Mouse (Mus musculus): ENCODE data around the gene Ccdc173.
A peak's percentile ranks its signal among the peaks of the same experiment; 100 is the strongest.

DNA sequence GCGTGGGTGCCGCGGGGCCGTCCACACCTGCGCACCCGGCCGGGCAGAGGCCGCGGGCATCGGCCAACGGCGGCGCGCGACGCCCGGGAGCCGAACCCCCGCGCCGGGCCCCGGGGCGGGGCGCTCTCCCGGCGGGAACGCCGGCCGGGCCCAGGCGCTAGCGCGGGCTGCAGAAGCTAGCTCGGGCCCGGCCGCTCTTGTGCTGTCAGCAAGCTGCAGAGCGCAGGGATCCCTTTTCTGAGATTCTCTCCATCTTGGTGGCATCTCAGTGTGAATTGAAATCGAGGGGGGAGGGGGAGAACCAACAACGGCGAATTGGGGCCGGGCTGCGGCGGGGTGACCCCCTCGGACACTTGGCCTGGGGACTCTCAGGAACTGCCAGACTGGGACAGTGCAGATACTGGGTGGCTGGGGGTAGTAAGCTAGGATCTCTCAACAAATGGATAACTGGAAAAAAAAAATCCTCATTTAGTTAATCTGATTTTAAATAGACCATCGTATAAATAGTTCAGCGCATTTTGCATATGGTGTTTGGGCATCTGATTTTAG is 33.8 kb upstream of the Ccdc173 start:
- peak; percentile 18 for TF ChIP-seq POLR2A (IDR thresholded peaks at IDR 0.05; ENCODE audit: insufficient read length, low read depth)
- no peak for TF ChIP-seq TCF3 (IDR thresholded peaks at IDR 0.05; ENCODE audit: insufficient read length, low read depth)
- peak in 1 of 3 experiments; percentile 23 for TF ChIP-seq MYOD1 (IDR thresholded peaks at IDR 0.05; ENCODE audit: control insufficient read depth in 1 of 3, insufficient read length in 2 of 3, low read depth in 2 of 3)
- TF ChIP-seq TCF12 (IDR thresholded peaks at IDR 0.05; ENCODE audit: insufficient read depth, poor library complexity, severe bottlenecking): no peak
- TF ChIP-seq E2F4 (IDR thresholded peaks at IDR 0.05; ENCODE audit: insufficient read depth): no peak
- no peak for TF ChIP-seq POLR2AphosphoS2 (IDR thresholded peaks at IDR 0.05; ENCODE audit: insufficient read length, low read depth)
- TF ChIP-seq SRF (IDR thresholded peaks at IDR 0.05; ENCODE audit: control insufficient read depth, insufficient read length, low read depth): no peak
- TF ChIP-seq CEBPB (IDR thresholded peaks at IDR 0.05; ENCODE audit: insufficient read depth, poor library complexity, severe bottlenecking): no peak
- no peak for TF ChIP-seq USF1 (IDR thresholded peaks at IDR 0.05; ENCODE audit: low read depth)

Measured in myocyte (in vitro differentiated cells).